Mouse (Mus musculus) adrenal gland, adult (tissue): ENCODE data around the gene Vmn1r6.
"Not testable (repeated sequence)": the region's sequence is repeated elsewhere in the genome, so short reads cannot be mapped to it uniquely, and the experiment has no call there.

Experiments used
- DNase-seq, 2 experiments: peaks; one replicate each; pipeline ENCODE4 v3.0.0; 2022 to 2023; ENCODE audit warnings: low spot score in 1 of 2; ENCODE audit not compliant: inconsistent age in 2 of 2

Gene Vmn1r6

DNA sequence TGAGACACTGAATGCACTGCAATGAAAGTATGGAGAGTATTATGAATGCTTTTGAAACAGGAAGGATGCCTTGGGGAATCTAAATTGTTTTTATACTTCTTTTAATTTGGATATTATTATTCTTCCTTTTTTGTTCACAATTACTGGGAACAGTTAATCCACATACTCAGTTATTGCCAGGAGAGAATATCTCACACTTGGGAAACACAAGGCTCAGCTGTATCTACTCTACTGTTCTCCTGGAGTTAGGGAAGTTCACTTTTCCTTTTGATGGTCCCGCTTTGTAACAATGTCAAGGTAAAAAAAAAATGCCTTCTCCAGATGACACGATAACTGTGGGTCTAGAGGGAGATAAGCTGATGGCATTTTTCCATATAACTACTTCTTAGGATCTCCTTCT lies at the start of gene Vmn1r6:
Vmn1r6 (plus strand) TSS at position 301 of the 400 bp plus-strand sequence.
- DNase-seq, result no peak

- DNase-seq, result no peak
Observed at GRCm38 (mm10) chr6:56956436-56956835, 40.6 kb upstream of the Vmn1r6 start.

- no peak for DNase-seq
Observed at GRCm38 (mm10) chr6:56969973-56970372, 27.1 kb upstream of the Vmn1r6 start, which contains the start of gene Vmn1r5. TSS of gene Vmn1r5 (plus strand) at chr6:56970273.

DNA sequence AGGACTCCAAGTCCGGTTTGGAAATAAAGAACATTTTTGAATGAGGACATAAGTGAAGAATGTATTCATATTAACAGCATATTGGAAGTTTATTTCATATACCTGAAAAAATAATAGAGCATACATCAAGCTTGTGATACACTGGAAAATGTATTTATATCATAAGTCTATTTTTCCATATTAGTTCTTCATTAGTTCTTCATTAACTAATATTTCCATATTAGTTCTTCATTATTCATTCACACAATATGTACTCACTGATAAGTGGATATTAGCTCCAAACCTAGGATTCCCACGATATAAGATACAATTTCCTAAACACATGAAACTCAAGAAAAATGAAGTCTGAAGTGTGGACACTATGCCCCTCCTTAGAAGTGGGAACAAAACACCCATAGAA lies 28.2 kb downstream of the Vmn1r6 start, which contains the start of gene Vmn1r7:
Vmn1r7 (minus strand) TSS at position 101 of the 400 bp plus-strand sequence.
- not testable (repeated sequence) for DNase-seq

- no peak for DNase-seq
Observed at GRCm38 (mm10) chr6:57031984-57032383, 34.9 kb downstream of the Vmn1r6 start, which contains the start of gene Vmn1r8. TSS of gene Vmn1r8 (plus strand) at chr6:57032284.

DNA sequence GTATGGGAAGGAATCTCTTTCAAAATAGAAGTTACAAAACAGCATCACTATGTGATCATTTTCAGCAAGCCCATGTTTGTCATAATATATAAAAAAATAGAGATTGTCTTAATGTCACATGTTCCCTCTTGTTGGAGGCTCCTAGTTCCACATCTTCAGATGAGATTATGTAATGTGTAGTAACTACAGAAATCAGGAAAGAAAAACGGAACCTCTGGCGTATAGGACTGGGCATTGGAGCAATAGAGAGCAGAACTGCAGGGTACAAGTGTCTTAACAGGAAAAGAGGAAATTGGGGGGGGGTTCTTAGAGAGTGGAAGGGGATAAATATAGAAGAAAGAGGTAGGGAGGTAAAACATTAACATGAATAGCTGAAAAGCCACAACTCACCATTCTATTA lies 37.6 kb downstream of the Vmn1r6 start:
- DNase-seq, result no peak
